Comparison of ENCODE assay signal across 7 mouse cellular contexts in the genomic region with DNA sequence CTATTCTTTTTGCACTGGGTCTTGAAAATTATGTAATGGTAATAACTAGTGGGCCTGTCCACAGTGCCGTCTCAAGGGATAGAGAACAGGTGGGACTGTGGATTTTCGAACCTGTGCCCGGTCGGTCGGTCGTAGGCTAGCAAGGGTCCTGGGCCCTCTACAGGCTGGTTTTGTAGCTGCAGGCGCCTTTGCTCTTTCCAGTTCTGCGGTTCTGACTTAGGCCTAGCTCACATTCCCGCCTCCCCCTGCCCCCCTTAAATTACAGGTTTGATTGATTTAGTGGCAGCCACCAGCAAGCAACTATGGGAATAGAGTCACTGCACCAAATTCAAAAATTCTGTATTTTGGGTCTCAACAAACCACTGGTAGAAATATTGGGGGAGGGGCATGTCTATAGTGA. TPM values are rescaled to one million over a fixed set of nuclear protein-coding genes. Genes with fewer than 3 reads are reported as not detected.
DNase-seq lines count a peak whose midpoint lies in the region; ATAC-seq lines count a peak whose summit lies in the region.

No protein-coding gene starts in this region.

- peak overlapping the region in 1 of 2 experiments; percentile 54; a peak in 2 of 4 replicates for H3K27ac ChIP-seq in heart, embryonic 14.5 days (replicated peaks in 1 of 2; ENCODE audit: control insufficient read depth in 1 of 2, insufficient read depth in 1 of 2, low read depth in 2 of 2, low read length in 2 of 2)
- no peak overlapping the region for H3K27ac ChIP-seq in kidney, embryonic 16.5 days (ENCODE audit: low read length)
- H3K27ac ChIP-seq in neural tube, embryonic 11.5 days (ENCODE audit: low read depth, low read length) = no peak overlapping the region

- WGBS in heart, embryonic 14.5 days = 8% methylated on average over 9 of the region's 9 CpGs
- 8% methylated on average over 9 of the region's 9 CpGs for WGBS in kidney, embryonic 16.5 days
- 7% methylated on average over 9 of the region's 9 CpGs for WGBS in neural tube, embryonic 11.5 days

- no peaks in the 10 kb centered on the region for H3K9me3 ChIP-seq in heart, embryonic 14.5 days (ENCODE audit: control insufficient read depth, low read length)
- no peaks in the 10 kb centered on the region for H3K9me3 ChIP-seq in kidney, embryonic 16.5 days (ENCODE audit: low read length)
- H3K9me3 ChIP-seq in neural tube, embryonic 11.5 days (ENCODE audit: control insufficient read depth, low read length) = no peaks in the 10 kb centered on the region

- H3K4me2 ChIP-seq in heart, embryonic 14.5 days (ENCODE audit: low read length) = peak overlapping the region; percentile 94
- peak overlapping the region; percentile 98 for H3K4me2 ChIP-seq in kidney, embryonic 16.5 days (replicated peaks; ENCODE audit: low read depth, low read length)
- H3K4me2 ChIP-seq in neural tube, embryonic 11.5 days (ENCODE audit: low read depth) = peak overlapping the region; percentile 86

- H3K4me1 ChIP-seq in heart, embryonic 14.5 days (ENCODE audit: control insufficient read depth in 2 of 2, insufficient read depth in 2 of 2, low read length in 2 of 2) = peaks cover 21 to 39% of the 10 kb centered on the region in 2 experiments
- peaks cover 29% of the 10 kb centered on the region for H3K4me1 ChIP-seq in kidney, embryonic 16.5 days (ENCODE audit: insufficient read depth, low read length)
- H3K4me1 ChIP-seq in neural tube, embryonic 11.5 days (ENCODE audit: control insufficient read depth, insufficient read depth, low read length) = no peaks in the 10 kb centered on the region

- peak; percentile 64 for DNase-seq in CD4-positive helper T cell, adult 2 months (ENCODE audit: low read depth, low spot score)
- DNase-seq in MN1 (ENCODE audit: low spot score) = peak; percentile 32
- DNase-seq in lung, adult 18-20 months = peak; percentile 56
- peak; percentile 50 for DNase-seq in neural tube, embryonic 11.5 days (ENCODE audit: low spot score)

- H3K9ac ChIP-seq in heart, embryonic 14.5 days (ENCODE audit: low read length) = no peak overlapping the region
- H3K9ac ChIP-seq in kidney, embryonic 16.5 days (replicated peaks; ENCODE audit: low read length) = 0 out of 2 replicates have a peak overlapping the region, but pooled peaks have one; percentile 14
- H3K9ac ChIP-seq in neural tube, embryonic 11.5 days (ENCODE audit: low read length) = no peak overlapping the region

- H3K36me3 ChIP-seq in heart, embryonic 14.5 days (ENCODE audit: control insufficient read depth, insufficient read depth, low read length) = no peaks in the 10 kb centered on the region
- no peaks in the 10 kb centered on the region for H3K36me3 ChIP-seq in kidney, embryonic 16.5 days (ENCODE audit: insufficient read depth, low read length)
- H3K36me3 ChIP-seq in neural tube, embryonic 11.5 days (ENCODE audit: control insufficient read depth, insufficient read depth, low read length) = no peaks in the 10 kb centered on the region

- peak overlapping the region; percentile 72 to 91 for H3K4me3 ChIP-seq in heart, embryonic 14.5 days (ENCODE audit: control insufficient read depth in 1 of 2, insufficient read depth in 1 of 2, low read depth in 1 of 2, low read length in 2 of 2)
- peak overlapping the region; percentile 73 for H3K4me3 ChIP-seq in kidney, embryonic 16.5 days (ENCODE audit: low read length)
- peak overlapping the region; percentile 61 for H3K4me3 ChIP-seq in neural tube, embryonic 11.5 days (ENCODE audit: low read depth, low read length)

- ATAC-seq in common myeloid progenitor, adult 5-6 weeks (replicated peaks; ENCODE audit: low read depth, poor library complexity, severe bottlenecking) = peak; percentile 66
- 0 out of 2 replicates have a peak, but pooled peaks have one; percentile 23 for ATAC-seq in heart, embryonic 14.5 days (ENCODE audit: insufficient number of reproducible peaks, insufficient read depth, low FRiP score, low read depth)
- peak; percentile 50 for ATAC-seq in kidney, embryonic 16.5 days (ENCODE audit: low FRiP score, low TSS enrichment)
- peak; percentile 39 for ATAC-seq in neural tube, embryonic 11.5 days (ENCODE audit: insufficient read depth, low FRiP score, low TSS enrichment)

- peaks cover 15% of the 10 kb centered on the region for H3K27me3 ChIP-seq in heart, embryonic 14.5 days (ENCODE audit: control insufficient read depth, insufficient read depth, low read length)
- peaks cover 20% of the 10 kb centered on the region for H3K27me3 ChIP-seq in kidney, embryonic 16.5 days (ENCODE audit: insufficient read depth, low read length)
- peaks cover 23% of the 10 kb centered on the region for H3K27me3 ChIP-seq in neural tube, embryonic 11.5 days (ENCODE audit: control insufficient read depth, insufficient read depth, low read length)

RNA-seq across cellular contexts. Expression of a gene that starts 0.9 kb away (rescaled TPM):
- total RNA-seq in common myeloid progenitor, adult 5-6 weeks (2017) = 48.2 and 49.4 TPM in 2 replicates
- polyA plus RNA-seq in heart, embryonic 14.5 days (2014; fragmentation: Nextera tagmentation; extraction: Ambion mirVana) = 10.7 and 19.3 TPM in 2 replicates
- polyA plus RNA-seq in kidney, embryonic 16.5 days (2015; fragmentation: Nextera tagmentation; extraction: Ambion mirVana) = 2.6 and 3.1 TPM in 2 replicates
- 1.2 and 1.4 TPM in 2 replicates for polyA plus RNA-seq in neural tube, embryonic 11.5 days (2014; fragmentation: Nextera tagmentation; extraction: Ambion mirVana)

RNA-seq across cellular contexts. Expression of a gene that starts 33.5 kb away (rescaled TPM):
- 7.2 and 7.3 TPM in 2 replicates for total RNA-seq in common myeloid progenitor, adult 5-6 weeks (2017)
- polyA plus RNA-seq in heart, embryonic 14.5 days (2014; fragmentation: Nextera tagmentation; extraction: Ambion mirVana) = 2.3 and 2.6 TPM in 2 replicates
- polyA plus RNA-seq in kidney, embryonic 16.5 days (2015; fragmentation: Nextera tagmentation; extraction: Ambion mirVana) = 4.8 and 5.5 TPM in 2 replicates
- 0.81 and 0.93 TPM in 2 replicates for polyA plus RNA-seq in neural tube, embryonic 11.5 days (2014; fragmentation: Nextera tagmentation; extraction: Ambion mirVana)
